Mouse (Mus musculus): ENCODE measurements at regions not wholly inside any gene's neighbourhood (a gene's known extent, or its start where the extent isn't known, plus 50 kb on each side); places are given as distances from the start of the nearest gene placed in this dataset.

DNA sequence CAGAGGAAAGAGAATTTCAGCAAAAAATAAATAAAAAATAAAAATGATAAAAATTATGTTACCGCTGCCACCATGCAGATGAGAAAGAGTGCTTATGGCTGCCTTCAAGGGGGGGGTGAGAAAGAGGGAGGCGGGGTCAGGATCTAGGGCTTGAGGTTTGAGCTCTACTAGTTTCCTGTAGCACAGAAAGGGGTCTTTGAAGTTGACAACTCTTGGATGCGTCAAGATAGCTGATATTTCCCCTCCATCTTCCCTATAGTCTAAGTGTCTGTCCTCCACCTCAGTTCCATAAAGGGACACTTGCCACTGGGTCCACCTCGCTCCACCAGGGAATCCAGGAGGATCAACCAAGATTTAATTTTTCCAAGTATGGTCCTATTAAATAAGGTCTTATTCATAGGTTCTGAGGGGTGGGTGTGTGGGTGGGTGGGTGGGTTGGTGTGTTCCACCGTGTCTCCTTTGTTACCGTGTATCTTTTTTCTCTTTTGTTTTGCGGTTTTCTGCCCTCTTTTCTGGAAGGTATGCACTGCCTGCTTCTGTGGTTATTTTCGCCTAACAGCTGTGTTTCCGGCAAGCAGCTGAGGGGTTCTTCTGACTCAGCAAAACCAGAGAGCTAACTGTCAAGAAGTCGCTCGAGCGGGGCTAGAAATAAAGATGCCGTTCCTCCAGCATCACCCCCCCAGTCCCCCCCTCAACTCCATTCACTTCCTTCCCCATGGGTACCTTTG lies 114.8 kb downstream of the 2410131K14Rik start:
- peak overlapping the region; percentile 66 for H3K27ac ChIP-seq (ENCODE audit: control insufficient read depth, low read depth, low read length)
- H3K36me3 ChIP-seq (ENCODE audit: control insufficient read depth in 1 of 2, insufficient read depth in 2 of 2, low read length in 2 of 2): peaks cover 0 to 16% of the 10 kb centered on the region in 2 experiments; a peak in 2 of 4 replicates
- peak; percentile 84 for DNase-seq (ENCODE audit: low read depth, low spot score)
- peak; percentile 100 for TF ChIP-seq ETS1 (IDR thresholded peaks at IDR 0.05; ENCODE audit: low read depth, low read length)
- TF ChIP-seq MXI1 (IDR thresholded peaks at IDR 0.05; ENCODE audit: low read depth, low read length): peak; percentile 59
- peak; percentile 76 for TF ChIP-seq MYB (IDR thresholded peaks at IDR 0.05; ENCODE audit: low read depth, low read length)
- TF ChIP-seq ZMIZ1 (IDR thresholded peaks at IDR 0.05; ENCODE audit: low read depth, low read length): no peak
- peak; percentile 29; the same call in 1 of the 2 replicates for TF ChIP-seq BHLHE40 (IDR thresholded peaks at IDR 0.05; ENCODE audit: borderline replicate concordance, low read depth, low read length)
- peak; percentile 76 to 86 for TF ChIP-seq EP300 (IDR thresholded peaks at IDR 0.05; ENCODE audit: low read depth in 1 of 2, low read length in 2 of 2)
- TF ChIP-seq TCF12 (IDR thresholded peaks at IDR 0.05; ENCODE audit: low read depth, low read length): peak; percentile 84
- TF ChIP-seq ZNF384 (IDR thresholded peaks at IDR 0.05; ENCODE audit: low read depth, low read length): no peak
- peak; percentile 66; the same call in 1 of the 2 replicates for TF ChIP-seq MEF2A (IDR thresholded peaks at IDR 0.05; ENCODE audit: extremely low read depth, insufficient replicate concordance, low read depth, low read length, poor library complexity, severe bottlenecking)
- TF ChIP-seq ELF1 (IDR thresholded peaks at IDR 0.05; ENCODE audit: low read depth, low read length): 0 out of 2 replicates have a peak, but pooled peaks have one; percentile 23
- TF ChIP-seq POLR2A (IDR thresholded peaks at IDR 0.05; ENCODE audit: control insufficient read depth in 1 of 2, insufficient read depth in 1 of 2, low read depth in 1 of 2, low read length in 2 of 2, poor library complexity in 1 of 2): no peak
- TF ChIP-seq TBP (IDR thresholded peaks at IDR 0.05; ENCODE audit: low read depth, low read length): 0 out of 2 replicates have a peak, but pooled peaks have one; percentile 18
- TF ChIP-seq POLR2AphosphoS2 (IDR thresholded peaks at IDR 0.05; ENCODE audit: low read length): no peak
- TF ChIP-seq TAL1 (IDR thresholded peaks at IDR 0.05; ENCODE audit: low read length): peak; percentile 52
- TF ChIP-seq GABPA (IDR thresholded peaks at IDR 0.05; ENCODE audit: low read depth, low read length): peak; percentile 92
- peak; percentile 99 for TF ChIP-seq MAFK (IDR thresholded peaks at IDR 0.05; ENCODE audit: borderline replicate concordance, low read depth, low read length)
- TF ChIP-seq CTCF (IDR thresholded peaks at IDR 0.05 in 2 of 3, conservative IDR thresholded peaks at IDR 0.05 in 1 of 3; ENCODE audit: control insufficient read depth in 1 of 3, insufficient read depth in 1 of 3, low read depth in 2 of 3, low read length in 3 of 3, poor library complexity in 1 of 3, severe bottlenecking in 1 of 3): no peak
- peak; percentile 77; the same call in 1 of the 2 replicates for TF ChIP-seq MAZ (IDR thresholded peaks at IDR 0.05; ENCODE audit: low read depth, low read length)
- TF ChIP-seq USF1 (IDR thresholded peaks at IDR 0.05; ENCODE audit: low read depth, low read length): no peak
- peak; percentile 98 for TF ChIP-seq SIN3A (IDR thresholded peaks at IDR 0.05; ENCODE audit: low read length)
- H3K9me3 ChIP-seq (replicated peaks; ENCODE audit: insufficient read depth, low read length): no peaks in the 10 kb centered on the region
- H3K27me3 ChIP-seq (ENCODE audit: control insufficient read depth in 1 of 2, insufficient read depth in 2 of 2, low read length in 2 of 2): no peaks in the 10 kb centered on the region
- peaks cover 0 to 33% of the 10 kb centered on the region in 2 experiments; a peak in 3 of 4 replicates for H3K4me1 ChIP-seq (ENCODE audit: control insufficient read depth in 1 of 2, insufficient read depth in 2 of 2, low read length in 2 of 2)
- H3K9ac ChIP-seq (ENCODE audit: control insufficient read depth, low read depth, low read length, poor library complexity, severe bottlenecking): peak overlapping the region; percentile 67
- H3K4me3 ChIP-seq (ENCODE audit: control insufficient read depth in 1 of 2, insufficient read depth in 1 of 2, low read depth in 2 of 2, low read length in 2 of 2): peak overlapping the region; percentile 48 to 69
- H3K79me2 ChIP-seq (ENCODE audit: control insufficient read depth, insufficient read depth, low read length, poor library complexity): no peaks in the 10 kb centered on the region
